Mouse (Mus musculus) MEL (cell line): ENCODE measurements around the gene Lcn12. TPM values are rescaled to one million over a fixed set of nuclear protein-coding genes. Genes with fewer than 3 reads are reported as not detected.

Experiments
- DNase-seq: peaks from one replicate; pipeline ENCODE4 v3.0.0; 2011; ENCODE audit warnings: low read depth, low spot score
- H3K27ac ChIP-seq: 2 replicates; pipeline ENCODE4 v1.5.1; 2012; ENCODE audit warnings: low read depth, mild to moderate bottlenecking, control low read depth, low read length, moderate library complexity; ENCODE audit not compliant: control insufficient read depth
- H3K27me3 ChIP-seq, 2 experiments: fragments of 150-350 bp in 1 of 2; sonication (generic) in 1 of 2; 2 replicates each; pipeline ENCODE4 v1.6.1; 2012; ENCODE audit warnings: low read length in 2 of 2, mild to moderate bottlenecking in 2 of 2, improper control_type of control experiment in 1 of 2, moderate library complexity in 1 of 2; ENCODE audit not compliant: insufficient read depth in 2 of 2, control insufficient read depth in 1 of 2
- H3K36me3 ChIP-seq, 2 experiments: 2 replicates each; pipeline ENCODE4 v1.6.1; 2012 to 2014; ENCODE audit warnings: low read length in 2 of 2, improper control_type of control experiment in 1 of 2, inconsistent platforms in 1 of 2, mild to moderate bottlenecking in 1 of 2; ENCODE audit not compliant: insufficient read depth in 2 of 2, control insufficient read depth in 1 of 2
- H3K4me1 ChIP-seq, 2 experiments: fragments of 150-350 bp in 1 of 2; sonication (generic) in 1 of 2; 2 replicates each; pipeline ENCODE4 v1.6.1; 2012; ENCODE audit warnings: low read length in 2 of 2, improper control_type of control experiment in 1 of 2, mild to moderate bottlenecking in 1 of 2; ENCODE audit not compliant: insufficient read depth in 2 of 2, control insufficient read depth in 1 of 2
- H3K4me3 ChIP-seq, 2 experiments: fragments of 150-350 bp in 1 of 2; sonication (generic) in 1 of 2; 2 replicates each; pipeline ENCODE4 v1.5.1; 2012; ENCODE audit warnings: low read depth in 2 of 2, low read length in 2 of 2, mild to moderate bottlenecking in 2 of 2, moderate library complexity in 2 of 2, control low read depth in 1 of 2, improper control_type of control experiment in 1 of 2; ENCODE audit not compliant: control insufficient read depth in 1 of 2, insufficient read depth in 1 of 2
- H3K79me2 ChIP-seq: 2 replicates; pipeline ENCODE4 v1.6.1; 2012; ENCODE audit warnings: mild to moderate bottlenecking, low read length, moderate library complexity; ENCODE audit not compliant: control insufficient read depth, poor library complexity, insufficient read depth
- H3K9ac ChIP-seq: 2 replicates; pipeline ENCODE4 v1.6.1; 2012; ENCODE audit warnings: low read depth, mild to moderate bottlenecking, control low read depth, low read length, moderate library complexity; ENCODE audit not compliant: control insufficient read depth, poor library complexity, severe bottlenecking
- H3K9me3 ChIP-seq: fragments of 150-350 bp; sonication (generic); replicated peaks from 2 replicates; pipeline ENCODE4 v1.6.1; 2012; ENCODE audit warnings: mild to moderate bottlenecking, low read length, improper control_type of control experiment, moderate library complexity; ENCODE audit not compliant: insufficient read depth
- CTCF ChIP-seq, 3 experiments: IDR thresholded peaks in 2 of 3; conservative IDR thresholded peaks in 1 of 3; 2 replicates each; pipeline ENCODE4 v1.5.1; 2011 to 2012; ENCODE audit warnings: low read length in 3 of 3, low read depth in 2 of 3, mild to moderate bottlenecking in 2 of 3, improper control_type of control experiment in 1 of 3, inconsistent platforms in 1 of 3, mixed read lengths in 1 of 3, moderate library complexity in 1 of 3; ENCODE audit not compliant: control insufficient read depth in 1 of 3, insufficient read depth in 1 of 3, poor library complexity in 1 of 3, severe bottlenecking in 1 of 3
- ETS1 ChIP-seq: IDR thresholded peaks from 2 replicates; pipeline ENCODE4 v1.6.1; 2012; ENCODE audit warnings: low read depth, mild to moderate bottlenecking, inconsistent platforms, low read length, improper control_type of control experiment, moderate library complexity
- KAT2A ChIP-seq: conservative IDR thresholded peaks from 2 replicates; pipeline ENCODE4 v1.6.1; 2012; ENCODE audit warnings: low read depth, low read length, improper control_type of control experiment, inconsistent platforms
- MAX ChIP-seq: IDR thresholded peaks from 2 replicates; pipeline ENCODE4 v1.6.1; 2011; ENCODE audit warnings: low read length, improper control_type of control experiment
- MAZ ChIP-seq: IDR thresholded peaks from 2 replicates; pipeline ENCODE4 v1.6.1; 2012; ENCODE audit warnings: low read depth, mild to moderate bottlenecking, inconsistent platforms, low read length, improper control_type of control experiment
- MEF2A ChIP-seq: IDR thresholded peaks from 2 replicates; pipeline ENCODE4 v1.6.1; 2014; ENCODE audit warnings: low read depth, mild to moderate bottlenecking, inconsistent platforms, low read length, improper control_type of control experiment; ENCODE audit not compliant: poor library complexity, insufficient replicate concordance, severe bottlenecking; ENCODE audit errors: extremely low read depth
- MXI1 ChIP-seq: IDR thresholded peaks from 2 replicates; pipeline ENCODE4 v1.6.1; 2011; ENCODE audit warnings: mild to moderate bottlenecking, low read depth, low read length, improper control_type of control experiment
- MYB ChIP-seq: IDR thresholded peaks from 2 replicates; pipeline ENCODE4 v1.6.1; 2011; ENCODE audit warnings: mild to moderate bottlenecking, low read depth, low read length, improper control_type of control experiment
- MYC ChIP-seq: IDR thresholded peaks from 2 replicates; pipeline ENCODE4 v1.6.1; 2011; ENCODE audit warnings: low read depth, mild to moderate bottlenecking, low read length, improper control_type of control experiment, moderate library complexity
- POLR2AphosphoS2 ChIP-seq: IDR thresholded peaks from 2 replicates; pipeline ENCODE4 v1.6.1; 2011; ENCODE audit warnings: low read length, improper control_type of control experiment
- POLR2AphosphoS5 ChIP-seq: IDR thresholded peaks from 2 replicates; pipeline ENCODE4 v1.6.1; 2012; ENCODE audit warnings: low read depth, borderline replicate concordance, mild to moderate bottlenecking, inconsistent platforms, low read length, moderate library complexity, mixed read lengths
- SMC3 ChIP-seq: IDR thresholded peaks from 2 replicates; pipeline ENCODE4 v1.6.1; 2011; ENCODE audit warnings: low read depth, low read length, improper control_type of control experiment
- TCF12 ChIP-seq: IDR thresholded peaks from 2 replicates; pipeline ENCODE4 v1.6.1; 2014; ENCODE audit warnings: low read depth, mild to moderate bottlenecking, inconsistent platforms, low read length, improper control_type of control experiment, moderate library complexity
- UBTF ChIP-seq: IDR thresholded peaks from 2 replicates; pipeline ENCODE4 v1.6.1; 2012; ENCODE audit warnings: low read depth, mild to moderate bottlenecking, inconsistent platforms, low read length, improper control_type of control experiment, moderate library complexity, borderline replicate concordance; ENCODE audit not compliant: insufficient read depth
- USF2 ChIP-seq, 2 experiments: IDR thresholded peaks; 2 replicates each; pipeline ENCODE4 v1.6.1; 2011 to 2012; ENCODE audit warnings: improper control_type of control experiment in 2 of 2, low read length in 2 of 2, borderline replicate concordance in 1 of 2, inconsistent platforms in 1 of 2, low read depth in 1 of 2, mild to moderate bottlenecking in 1 of 2; ENCODE audit not compliant: insufficient read depth in 1 of 2
- ZC3H11A ChIP-seq: IDR thresholded peaks from 2 replicates; pipeline ENCODE4 v1.6.1; 2012; ENCODE audit warnings: low read depth, mild to moderate bottlenecking, inconsistent platforms, low read length, improper control_type of control experiment
- ZKSCAN1 ChIP-seq: IDR thresholded peaks from 2 replicates; pipeline ENCODE4 v1.6.1; 2012; ENCODE audit warnings: low read depth, mild to moderate bottlenecking, inconsistent platforms, low read length, improper control_type of control experiment, moderate library complexity
- ZNF384 ChIP-seq: IDR thresholded peaks from 2 replicates; pipeline ENCODE4 v1.6.1; 2012; ENCODE audit warnings: low read depth, mild to moderate bottlenecking, inconsistent platforms, low read length, improper control_type of control experiment
- polyA plus RNA-seq, 2 experiments: library from polyadenylated mRNA; stranded (reverse) in 1 of 2; unstranded in 1 of 2; fragments of >175 nt in 1 of 2; fragments of >200 nt in 1 of 2; gene quantifications; 2 replicates each; pipeline versions ENCODE4 v1.2.1 to v1.2.4; 2012; ENCODE audit warnings: low replicate concordance in 2 of 2, low read depth in 1 of 2; ENCODE audit not compliant: insufficient read length in 2 of 2, insufficient read depth in 1 of 2, missing spikeins in 1 of 2
- total RNA-seq: library from RNA; depleted of rRNA; stranded (reverse); fragments of 300-350 nt; gene quantifications from 2 replicates; pipeline ENCODE4 v1.2.3, GENCODE M21; 2012

The Lcn12 gene
- total and polyA plus RNA-seq, 3 experiments = not detected

- TF ChIP-seq CTCF (IDR thresholded peaks at IDR 0.05 in 2 of 3, conservative IDR thresholded peaks at IDR 0.05 in 1 of 3; ENCODE audit: control insufficient read depth in 1 of 3, insufficient read depth in 1 of 3, low read depth in 2 of 3, low read length in 3 of 3, poor library complexity in 1 of 3, severe bottlenecking in 1 of 3) (peak in 2 of 3 experiments; percentile 17 to 39; a peak in 3 of 6 replicates), SMC3 (0 out of 2 replicates have a peak, but pooled peaks have one; percentile 8), ZC3H11A (no peak)
- H3K4me1 ChIP-seq = peaks cover 0 to 8% of the 10 kb centered on the region in 2 experiments; a peak in 3 of 4 replicates
- no peaks in the 10 kb centered on the region for H3K9me3 ChIP-seq
- no peak overlapping the region for H3K4me3 ChIP-seq
- peaks cover 0 to 7% of the 10 kb centered on the region in 2 experiments; a peak in 2 of 4 replicates for H3K36me3 ChIP-seq
- no peaks in the 10 kb centered on the region for H3K79me2 ChIP-seq
- H3K27me3 ChIP-seq = no peaks in the 10 kb centered on the region
- peak; percentile 44 for DNase-seq
- no peak overlapping the region for H3K9ac ChIP-seq
- H3K27ac ChIP-seq = no peak overlapping the region
These were observed 13.3 kb upstream of the Lcn12 start for GRCm38 (mm10) chr2:25506964-25507363.

GRCm38 (mm10) chr2:25505860-25506259 is 12.1 kb upstream of the Lcn12 start:
- Histone ChIP-seq H3K79me2 (peaks cover 7% of the 10 kb centered on the region), H3K27me3 (no peaks in the 10 kb centered on the region), H3K4me3 (no peak overlapping the region), H3K9me3 (no peaks in the 10 kb centered on the region), H3K36me3 (peaks cover 0 to 14% of the 10 kb centered on the region in 2 experiments; a peak in 2 of 4 replicates), H3K27ac (no peak overlapping the region), H3K9ac (no peak overlapping the region), H3K4me1 (peaks cover 0 to 16% of the 10 kb centered on the region in 2 experiments; a peak in 3 of 4 replicates)
- no peak for TF ChIP-seq POLR2AphosphoS5
- TF ChIP-seq KAT2A = no peak
- no peak for TF ChIP-seq MAX
- TF ChIP-seq USF2 (IDR thresholded peaks at IDR 0.05; ENCODE audit: borderline replicate concordance in 1 of 2, insufficient read depth in 1 of 2, low read depth in 1 of 2, low read length in 2 of 2) = no peak
- TF ChIP-seq ZNF384 = no peak
- TF ChIP-seq POLR2AphosphoS2 = no peak
- TF ChIP-seq ETS1 = no peak
- DNase-seq = no peak

GRCm38 (mm10) chr2:25505000-25505399 is 11.3 kb upstream of the Lcn12 start:
- Histone ChIP-seq H3K4me1 (peaks cover 0 to 19% of the 10 kb centered on the region in 2 experiments; a peak in 3 of 4 replicates), H3K27me3 (no peaks in the 10 kb centered on the region), H3K79me2 (peaks cover 9% of the 10 kb centered on the region), H3K36me3 (peaks cover 0 to 14% of the 10 kb centered on the region in 2 experiments; a peak in 2 of 4 replicates), H3K4me3 (no peak overlapping the region), H3K9me3 (no peaks in the 10 kb centered on the region), H3K9ac (no peak overlapping the region), H3K27ac (no peak overlapping the region)
- DNase-seq = no peak
- no peak for TF ChIP-seq ZKSCAN1
- no peak for TF ChIP-seq UBTF
- TF ChIP-seq KAT2A = no peak
- no peak for TF ChIP-seq MXI1
- TF ChIP-seq MAZ = no peak
- TF ChIP-seq MYB = no peak
- no peak for TF ChIP-seq SMC3
- no peak for TF ChIP-seq TCF12
- no peak for TF ChIP-seq MEF2A
- no peak for TF ChIP-seq MYC
